Mouse (Mus musculus): ENCODE data around the gene Spg20.

Gene Spg20

DNA sequence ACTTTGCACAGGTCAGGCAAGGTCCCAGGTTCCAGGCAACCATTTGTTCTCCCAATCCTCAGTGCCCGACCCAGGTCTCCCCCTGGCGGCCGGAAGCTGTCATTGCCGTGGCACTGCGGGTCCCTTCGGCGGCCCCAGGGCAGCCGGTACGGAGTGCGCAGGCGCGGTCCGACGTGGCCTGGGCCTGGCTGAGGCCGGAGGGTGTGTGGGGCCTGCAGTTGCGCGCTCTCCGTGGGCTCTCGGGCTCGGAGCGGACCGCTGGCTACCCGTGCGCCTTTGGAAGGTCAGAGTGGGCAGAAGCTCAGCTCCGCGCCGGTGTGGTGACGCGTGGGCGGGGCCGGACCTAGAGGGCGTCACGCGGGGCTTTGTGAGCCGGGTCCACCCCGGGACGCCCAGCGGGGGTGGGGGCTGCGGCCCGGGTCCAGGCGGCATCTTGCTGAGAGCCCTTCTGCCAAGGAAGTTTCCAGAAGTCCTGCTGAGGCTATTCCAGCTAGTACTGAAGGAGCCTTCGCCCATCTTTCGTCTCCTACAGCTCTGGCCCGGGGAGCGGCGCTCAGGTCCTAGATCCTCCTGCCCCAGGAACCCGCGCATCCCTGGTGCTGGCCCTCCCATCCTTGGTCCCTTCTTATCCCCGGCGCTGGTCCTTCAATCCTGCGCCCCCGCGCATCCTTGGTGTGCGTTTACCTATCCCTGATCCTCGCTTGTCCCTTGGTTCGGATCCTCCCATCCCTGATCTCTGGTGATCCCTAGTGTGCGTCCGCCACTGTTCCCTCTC, at the start of gene Spg20:
Gene Spg20, plus strand, starts transcription at position 174 of the 775 bp plus-strand sequence.
- peak; percentile 94 for DNase-seq (ENCODE audit: extremely low read depth, insufficient read length, low spot score)

DNA sequence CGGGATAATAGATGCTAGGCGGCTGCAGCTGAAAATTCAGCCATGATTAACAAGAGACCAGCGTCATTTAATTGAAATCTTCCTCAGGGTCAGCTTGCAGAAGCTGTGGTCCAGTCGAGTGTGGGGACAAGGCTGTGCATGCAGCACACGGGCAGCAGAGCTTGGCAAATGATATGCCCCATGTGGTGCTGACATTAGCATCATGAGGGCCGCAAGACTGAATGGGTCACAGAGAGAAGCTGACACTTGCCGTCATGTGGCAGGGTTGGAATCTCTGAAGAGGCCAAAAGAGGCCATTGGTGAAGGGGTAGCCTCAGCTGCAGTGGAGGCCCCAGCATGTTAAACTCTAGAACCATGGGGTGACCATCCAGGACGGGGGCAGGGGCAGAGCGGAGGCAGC, 49.3 kb upstream of the Spg20 start:
- DNase-seq (ENCODE audit: extremely low read depth, insufficient read length, low spot score), result no peak

DNA sequence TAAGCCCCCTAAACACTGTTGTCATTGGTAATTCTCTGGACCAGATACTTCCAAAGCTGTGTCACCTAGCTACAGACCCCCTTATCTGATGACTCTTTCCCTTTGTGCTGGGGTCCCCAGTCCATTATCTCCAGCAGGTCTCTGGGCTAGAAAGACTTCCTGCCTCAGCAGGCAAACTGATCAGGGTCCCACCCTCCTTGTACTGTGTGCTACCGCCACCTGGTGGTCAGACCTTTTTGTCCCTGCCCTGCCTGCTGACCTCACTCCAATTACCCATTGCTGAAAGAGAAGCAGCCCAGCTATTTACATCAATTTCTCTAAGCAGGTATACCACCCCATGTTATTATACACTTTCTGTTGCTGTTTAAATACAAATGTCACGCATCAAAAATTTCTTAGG, 47.5 kb upstream of the Spg20 start:
- peak; percentile 28 for DNase-seq (ENCODE audit: extremely low read depth, insufficient read length, low spot score)

DNA sequence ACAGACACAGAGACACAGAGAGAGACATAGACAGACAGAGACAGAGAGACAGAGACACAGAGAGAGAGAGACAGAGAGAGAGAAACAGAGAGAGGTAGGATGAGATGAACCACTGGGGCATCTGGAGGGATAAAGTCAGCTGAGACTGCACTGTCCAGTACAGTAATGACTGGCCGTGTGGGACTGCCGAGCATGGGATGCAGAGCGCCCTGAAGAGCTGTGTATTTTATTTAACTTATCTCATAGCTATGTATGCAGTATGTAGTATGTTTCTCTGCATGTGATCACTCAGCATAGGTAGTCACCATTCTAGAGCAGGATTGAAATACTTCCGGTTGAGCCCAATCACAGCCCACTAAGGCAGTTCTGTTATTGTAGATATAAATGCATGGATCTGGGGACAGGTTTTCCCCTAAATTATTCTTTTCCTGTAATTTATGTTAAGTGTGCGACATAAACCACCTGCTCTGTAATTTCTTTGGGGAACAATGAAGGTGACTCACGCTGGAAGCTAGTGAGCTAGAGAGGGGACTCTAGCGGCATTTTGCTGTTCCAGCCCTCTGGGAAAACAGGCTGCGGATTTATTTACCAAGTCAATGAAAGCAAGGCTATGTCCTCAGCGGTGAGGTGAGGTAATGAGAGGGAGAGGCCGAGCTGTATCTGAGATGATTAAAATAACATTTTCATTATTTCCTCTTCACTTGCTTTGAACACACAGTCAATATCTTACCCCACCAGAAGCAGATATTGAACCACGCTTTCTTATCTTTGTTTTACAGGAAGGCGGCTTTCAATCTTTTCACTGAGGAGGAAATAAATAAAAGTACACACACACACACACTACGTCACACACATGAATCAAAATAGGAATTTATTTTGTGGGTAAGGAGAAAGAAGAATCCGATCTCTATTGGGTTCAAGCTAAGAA, 45.9 kb upstream of the Spg20 start:
- DNase-seq (ENCODE audit: extremely low read depth, insufficient read length, low spot score), result no peak

DNA sequence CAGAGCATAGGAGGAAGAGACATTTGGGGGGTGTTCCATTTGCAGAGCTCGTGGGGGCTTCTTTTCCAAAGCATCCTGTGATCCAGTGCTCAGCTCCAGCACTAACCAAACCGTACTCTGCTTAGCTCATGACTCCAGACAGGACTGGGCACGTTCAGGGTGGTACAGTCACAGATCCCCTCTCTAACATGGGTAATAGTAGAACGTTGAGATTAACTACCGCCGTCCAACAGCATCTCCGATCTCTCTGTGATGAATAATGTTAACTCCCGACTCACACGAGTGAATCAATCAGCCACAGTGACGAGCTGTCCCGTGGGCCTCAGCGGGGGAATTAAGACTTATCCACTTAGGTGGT, 45.3 kb upstream of the Spg20 start:
- DNase-seq (ENCODE audit: extremely low read depth, insufficient read length, low spot score), result no peak

DNA sequence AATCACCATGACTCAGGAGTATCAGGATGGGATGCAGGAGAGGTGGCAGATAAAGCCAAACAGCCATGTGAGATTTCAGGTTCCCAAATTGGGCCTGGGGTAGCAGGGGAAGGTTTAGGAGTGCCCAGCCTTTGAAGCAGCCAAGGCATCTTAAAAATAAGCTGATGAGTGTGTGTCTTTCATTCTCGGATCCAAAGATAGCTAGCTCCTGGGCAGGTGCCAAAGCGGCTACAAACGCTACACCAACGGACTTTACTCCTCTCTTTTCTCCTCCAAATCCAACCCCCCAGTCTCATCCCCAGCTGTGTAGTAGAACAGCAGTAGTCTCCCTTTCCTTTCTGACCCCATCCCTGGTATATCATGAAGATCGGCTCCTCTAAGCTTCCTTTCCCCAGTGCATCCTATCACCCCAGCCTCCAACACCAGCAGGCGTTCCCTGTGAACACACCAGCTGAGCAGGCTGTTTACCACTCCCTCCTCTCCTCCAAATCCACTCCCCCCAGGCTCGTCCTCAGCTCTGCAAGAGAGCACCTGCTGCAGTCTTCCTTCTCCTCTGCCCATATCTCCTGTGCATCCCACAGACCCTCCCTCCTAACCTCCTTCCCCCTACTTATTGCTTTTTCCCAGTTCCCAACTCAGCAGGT, 44.0 kb upstream of the Spg20 start:
- no peak for DNase-seq (ENCODE audit: extremely low read depth, insufficient read length, low spot score)

DNA sequence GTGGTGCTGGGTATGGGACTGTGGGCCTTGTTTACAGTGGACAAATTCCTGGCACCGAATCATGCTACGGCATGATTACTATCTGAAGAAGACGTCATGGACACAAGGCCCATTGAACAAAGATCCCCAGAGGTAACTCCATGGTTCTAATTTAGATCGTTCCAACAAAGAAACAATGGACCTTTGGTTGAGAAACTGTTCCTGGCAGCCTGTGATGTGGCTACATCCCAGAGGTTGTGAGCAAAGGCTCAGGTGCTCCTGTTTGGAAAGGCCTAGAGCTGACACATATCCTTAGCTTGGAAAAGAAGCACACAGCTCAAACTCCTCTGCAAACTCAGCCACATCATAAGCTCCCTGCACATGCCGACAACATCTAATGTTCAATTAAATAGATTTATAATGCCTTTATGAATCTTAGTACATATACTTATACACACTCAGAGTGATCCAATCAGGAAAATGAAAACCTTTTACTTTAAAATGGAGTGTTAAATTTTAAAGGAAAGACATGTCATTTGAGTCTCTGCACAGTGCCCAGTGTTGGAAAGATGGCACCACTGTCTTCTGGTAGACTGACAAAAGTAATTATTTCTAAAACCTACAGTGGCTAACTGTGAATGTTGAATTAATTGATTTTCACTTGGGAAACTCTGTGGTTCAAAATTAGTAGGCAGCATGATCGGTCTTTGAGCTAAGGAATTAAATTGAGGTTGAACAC, 37.2 kb upstream of the Spg20 start:
- DNase-seq (ENCODE audit: extremely low read depth, insufficient read length, low spot score), result no peak

DNA sequence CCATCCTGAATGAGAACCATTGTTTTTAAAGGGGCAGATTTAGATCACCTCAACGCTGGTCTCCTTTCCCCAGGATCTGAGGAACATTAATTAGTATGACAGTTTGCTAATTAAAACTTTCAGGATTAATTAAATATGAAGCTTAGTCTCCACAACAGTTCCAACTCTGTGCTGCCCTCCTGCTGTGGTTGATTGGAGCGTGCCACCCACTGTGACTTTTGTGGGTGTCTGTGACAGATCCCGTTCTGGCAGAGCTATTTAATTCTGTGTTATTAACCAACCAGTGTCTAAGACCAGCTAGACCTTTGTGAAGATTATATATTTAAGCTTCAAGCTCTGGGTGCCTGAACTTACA, 36.6 kb upstream of the Spg20 start:
- DNase-seq (ENCODE audit: extremely low read depth, insufficient read length, low spot score), result no peak

DNA sequence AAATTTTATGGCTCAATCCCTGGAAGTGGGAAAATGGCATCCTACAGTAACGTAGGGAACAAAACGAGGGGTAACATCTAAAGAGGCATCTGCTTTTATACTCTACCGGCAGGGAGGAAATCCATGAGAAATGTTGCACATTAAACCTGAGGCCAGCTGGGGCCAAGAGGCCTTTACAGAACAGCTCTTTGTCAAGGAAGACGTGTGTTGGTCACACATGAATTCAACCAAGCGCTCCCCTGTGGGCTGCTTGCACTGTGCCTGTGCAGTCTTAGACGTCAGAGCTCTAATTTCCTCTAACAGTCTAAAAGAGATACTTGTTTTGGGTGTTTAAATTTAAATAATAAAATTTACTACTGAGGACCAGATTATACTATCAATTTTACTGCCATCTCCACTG, 33.7 kb upstream of the Spg20 start:
- DNase-seq (ENCODE audit: extremely low read depth, insufficient read length, low spot score), result no peak

DNA sequence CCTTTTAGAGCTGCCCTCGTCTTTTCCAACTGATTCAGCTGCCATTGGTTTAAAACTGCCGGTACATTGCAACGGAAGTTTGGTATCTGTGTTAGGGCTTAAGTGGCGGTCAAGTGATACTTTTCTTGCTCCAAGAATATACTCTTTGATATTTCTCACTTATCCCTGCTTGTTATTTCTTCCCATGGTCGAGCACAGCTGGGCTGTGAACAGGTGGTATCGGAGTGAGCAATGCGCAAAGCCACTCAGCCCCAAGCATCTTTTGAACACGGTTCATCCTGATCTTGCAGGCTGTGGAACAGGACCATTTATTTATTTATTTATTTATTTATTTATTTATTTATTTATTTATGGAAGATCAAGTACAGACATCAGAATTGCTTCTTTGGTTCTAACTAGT, 32.3 kb upstream of the Spg20 start:
- no peak for DNase-seq (ENCODE audit: extremely low read depth, insufficient read length, low spot score)

DNA sequence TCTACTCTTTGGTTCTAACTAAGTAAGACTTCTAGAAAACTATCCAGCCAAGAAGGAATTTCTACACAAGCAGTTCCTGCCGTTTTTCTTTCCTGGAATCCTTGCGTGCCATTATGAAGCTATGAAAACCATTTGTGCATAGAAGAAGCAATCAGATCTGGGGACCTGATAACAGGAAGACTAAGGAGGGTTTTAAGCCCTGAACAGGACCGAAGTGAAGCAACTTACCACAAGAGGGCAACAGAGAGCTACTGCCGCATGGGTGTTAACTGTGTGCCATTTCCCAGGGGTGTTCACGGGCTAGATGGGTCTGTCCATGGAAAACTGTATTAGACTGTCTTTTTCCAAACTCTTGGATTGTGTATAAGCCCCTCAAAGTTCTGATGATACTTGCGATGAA, 31.9 kb upstream of the Spg20 start:
- DNase-seq (ENCODE audit: extremely low read depth, insufficient read length, low spot score), result peak; percentile 50

DNA sequence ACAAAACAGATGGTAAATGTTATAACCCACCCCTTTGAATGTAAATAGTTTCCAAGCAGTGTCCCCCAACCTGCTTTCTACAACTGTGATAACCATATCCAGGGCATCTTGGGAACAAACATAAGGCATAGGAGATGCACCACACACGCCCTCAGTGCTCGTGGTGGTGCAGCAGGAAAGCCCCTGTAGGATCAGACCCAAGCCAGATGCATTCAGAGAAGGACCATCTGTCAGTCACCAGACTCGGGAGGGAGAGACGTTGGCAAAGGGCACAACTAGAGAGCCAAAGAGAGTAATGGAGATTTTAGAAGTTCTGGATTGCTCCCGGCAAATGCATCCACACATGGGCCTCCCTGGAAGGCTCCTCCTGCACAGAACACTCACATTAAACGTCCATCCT, 27.1 kb upstream of the Spg20 start:
- DNase-seq (ENCODE audit: extremely low read depth, insufficient read length, low spot score), result no peak

DNA sequence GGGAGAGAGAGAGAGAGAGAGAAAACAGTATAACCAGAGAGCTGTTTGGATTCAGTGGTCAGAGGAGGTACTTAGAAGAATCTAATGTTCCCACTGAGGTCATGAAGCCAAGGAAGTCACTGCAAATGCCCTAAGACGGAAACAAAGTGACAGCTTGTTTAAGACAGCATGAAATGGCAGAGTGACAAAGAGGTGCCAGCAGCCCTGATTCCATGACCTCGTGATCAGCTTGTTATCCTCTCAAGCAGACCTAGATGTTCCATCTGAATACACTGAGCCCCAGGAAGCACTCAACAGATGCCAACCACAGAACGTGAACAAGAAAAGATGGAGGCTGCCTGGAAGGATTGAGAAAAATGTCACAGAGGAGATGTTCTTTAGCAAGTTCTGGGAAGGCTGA, 26.2 kb upstream of the Spg20 start:
- no peak for DNase-seq (ENCODE audit: extremely low read depth, insufficient read length, low spot score)

DNA sequence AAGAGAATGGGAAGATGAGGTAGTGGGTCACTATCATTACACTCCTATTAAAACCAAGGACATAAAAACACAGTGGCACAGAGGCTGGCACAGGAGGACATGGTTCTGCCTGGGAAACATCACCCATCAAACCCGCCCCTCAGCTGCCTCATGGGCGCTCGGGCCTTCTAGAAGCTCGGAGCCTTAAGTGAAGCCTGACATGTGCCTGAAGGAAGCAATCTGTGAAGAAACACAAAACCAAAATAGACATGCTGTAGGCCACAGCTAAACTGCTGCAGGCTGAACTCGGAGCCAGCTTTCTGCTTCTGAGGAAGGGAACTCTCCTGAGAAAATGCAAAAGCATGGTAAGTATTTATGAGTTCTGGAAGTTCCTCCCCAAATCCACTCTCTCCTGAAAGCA, 25.0 kb upstream of the Spg20 start:
- DNase-seq (ENCODE audit: extremely low read depth, insufficient read length, low spot score), result no peak

DNA sequence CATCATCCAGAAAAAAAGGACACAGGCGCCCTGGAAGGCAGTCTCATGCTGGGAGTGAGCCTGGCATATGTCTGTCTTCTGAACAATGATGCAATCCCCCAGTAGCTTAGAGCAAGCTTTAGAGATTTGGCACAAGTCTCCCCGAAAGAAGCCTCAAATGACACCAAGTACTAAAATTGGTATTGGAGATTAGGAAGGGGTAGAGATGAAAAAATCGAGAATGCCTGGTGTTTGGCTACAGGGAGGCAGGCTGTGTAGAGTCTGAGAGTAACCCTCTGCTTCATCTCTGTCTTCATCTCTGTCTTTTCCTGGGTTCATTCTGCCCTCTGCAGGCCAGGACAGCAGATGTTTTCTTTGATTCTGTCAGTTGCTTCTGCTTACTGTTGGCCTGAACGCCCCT, 24.5 kb upstream of the Spg20 start:
- DNase-seq (ENCODE audit: extremely low read depth, insufficient read length, low spot score), result peak; percentile 27

DNA sequence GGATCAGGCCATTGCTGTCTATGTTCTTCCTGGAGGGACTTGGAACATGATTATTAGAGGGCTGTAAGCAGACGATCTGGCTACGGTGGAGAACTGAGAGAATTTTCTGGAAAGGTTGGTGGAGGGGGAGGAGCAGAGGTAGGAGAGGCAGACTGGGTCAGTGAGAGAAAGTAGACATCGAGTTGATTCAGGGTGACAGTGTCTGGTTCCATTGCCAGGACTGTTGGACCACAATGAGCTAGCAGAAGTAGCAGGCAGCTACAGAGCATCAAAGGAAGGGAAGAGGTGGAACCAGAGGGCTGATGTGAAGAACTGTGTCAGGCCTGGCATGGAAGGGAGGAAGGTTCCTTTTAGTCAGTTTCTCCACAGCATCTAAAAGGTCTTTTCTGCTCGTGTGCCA, 23.5 kb upstream of the Spg20 start:
- no peak for DNase-seq (ENCODE audit: extremely low read depth, insufficient read length, low spot score)

DNA sequence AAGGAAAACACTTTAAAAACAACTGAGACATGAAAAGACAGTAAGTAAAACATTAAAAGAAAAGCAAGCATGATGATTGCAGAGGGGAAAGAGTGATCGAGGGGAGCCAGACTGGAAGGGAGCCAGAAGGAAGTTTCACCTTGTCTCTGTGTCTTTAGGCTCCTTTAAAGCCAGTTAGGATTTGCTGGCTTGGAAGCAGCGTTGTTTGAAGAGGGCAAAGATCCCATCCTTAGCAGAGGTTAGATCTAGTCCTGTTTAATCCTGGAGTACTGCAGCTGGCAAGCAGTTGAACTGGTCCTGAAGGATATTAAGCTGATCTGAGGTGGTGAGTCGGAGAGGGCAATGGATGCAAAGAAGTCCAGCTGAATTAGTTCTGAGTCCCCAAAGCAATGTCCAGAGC, 23.1 kb upstream of the Spg20 start:
- no peak for DNase-seq (ENCODE audit: extremely low read depth, insufficient read length, low spot score)

DNA sequence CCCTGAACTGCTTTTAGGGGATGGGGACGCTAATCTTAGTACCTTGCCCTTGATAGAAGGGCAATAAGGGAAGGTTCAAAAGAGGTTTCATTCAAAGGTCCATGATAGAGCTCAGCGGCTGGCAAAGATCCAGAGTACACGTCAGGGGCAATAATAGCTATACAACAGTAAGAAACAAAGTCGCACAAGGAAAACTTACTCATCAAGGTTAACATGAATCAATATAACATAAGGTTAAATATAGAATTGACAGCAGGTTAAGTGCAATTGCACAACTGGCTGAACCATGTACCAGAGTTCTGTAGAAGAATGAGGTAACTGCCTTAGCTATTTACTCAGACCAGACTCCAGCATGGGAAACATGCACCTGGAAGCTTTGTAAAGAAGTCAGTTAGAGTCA, 22.6 kb upstream of the Spg20 start:
- DNase-seq (ENCODE audit: extremely low read depth, insufficient read length, low spot score), result no peak

DNA sequence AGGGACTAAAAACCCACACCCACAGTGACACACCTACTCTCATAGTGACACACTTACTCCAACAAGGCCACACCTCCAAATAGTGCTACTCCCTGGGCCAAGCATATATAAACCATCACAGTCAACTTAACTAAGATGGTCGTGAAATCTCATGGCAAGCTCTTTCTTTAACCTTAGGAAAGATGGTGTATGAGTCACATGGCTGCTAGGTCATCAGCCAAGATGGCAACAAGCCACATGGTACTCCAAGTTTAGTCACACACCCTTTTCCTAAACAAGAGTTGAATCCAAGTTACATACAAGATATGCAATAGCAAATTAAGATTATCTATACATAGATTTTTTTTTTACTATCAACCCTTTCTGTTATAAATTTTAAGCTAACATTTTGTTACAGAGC, 18.7 kb upstream of the Spg20 start:
- peak; percentile 73 for DNase-seq (ENCODE audit: extremely low read depth, insufficient read length, low spot score)

DNA sequence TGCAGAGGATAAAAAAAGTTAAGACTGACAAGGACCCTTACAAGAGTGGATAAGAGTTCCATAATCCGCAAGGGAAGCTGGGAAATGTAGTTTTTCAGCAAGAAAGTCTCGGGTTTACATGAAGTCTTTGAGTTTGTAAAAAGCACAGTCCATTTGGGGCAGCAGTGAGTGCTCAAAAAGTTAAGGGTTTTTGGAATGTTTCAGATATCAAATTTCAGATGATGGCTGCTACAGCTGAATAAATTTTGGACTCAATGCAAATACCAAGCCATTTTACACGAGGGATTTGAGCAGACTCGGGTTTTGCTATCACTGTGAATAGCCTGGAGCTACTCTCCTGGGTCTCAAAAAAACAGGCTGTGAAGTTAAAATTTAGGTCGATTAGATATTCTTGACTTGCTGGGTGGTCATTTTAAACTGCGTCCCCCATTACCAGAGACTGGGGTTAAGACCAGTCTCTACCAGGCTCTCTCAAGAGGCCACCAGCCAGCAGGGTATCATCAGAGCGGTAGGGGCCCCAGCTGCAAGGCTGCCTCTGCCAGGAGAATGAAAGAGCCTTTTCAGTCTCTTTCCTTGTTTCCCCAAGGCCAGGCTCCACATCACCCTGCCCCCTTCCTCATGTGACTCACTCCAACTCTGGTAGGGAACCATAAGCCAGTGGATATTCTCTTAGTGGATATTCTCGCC, 15.8 kb upstream of the Spg20 start:
- peak; percentile 69 for DNase-seq (ENCODE audit: extremely low read depth, insufficient read length, low spot score)

DNA sequence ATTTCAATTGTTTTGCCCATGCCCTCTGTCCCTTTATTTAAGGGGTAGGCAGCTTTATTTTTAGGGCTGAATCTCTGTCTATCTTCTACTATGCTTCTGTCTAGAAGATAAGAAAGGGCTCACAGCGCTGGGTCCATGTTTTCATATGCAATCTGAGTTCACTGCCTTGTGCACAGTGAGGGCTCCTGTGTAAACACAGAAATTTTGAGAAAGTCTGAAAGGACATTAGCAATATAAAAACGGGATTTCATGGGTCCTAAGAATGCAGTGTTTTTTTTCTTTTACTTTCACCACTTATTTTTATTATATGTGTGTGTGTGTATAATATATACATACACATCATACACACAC, 15.3 kb upstream of the Spg20 start:
- peak; percentile 47 for DNase-seq (ENCODE audit: extremely low read depth, insufficient read length, low spot score)
